Mouse (Mus musculus): ENCODE data around the gene Ccr10. TPM values are rescaled to one million over a fixed set of nuclear protein-coding genes. Genes with fewer than 3 reads are reported as not detected.

Gene Ccr10
- polyA plus RNA-seq, 1 experiment from 2014 or later: not detected

DNA sequence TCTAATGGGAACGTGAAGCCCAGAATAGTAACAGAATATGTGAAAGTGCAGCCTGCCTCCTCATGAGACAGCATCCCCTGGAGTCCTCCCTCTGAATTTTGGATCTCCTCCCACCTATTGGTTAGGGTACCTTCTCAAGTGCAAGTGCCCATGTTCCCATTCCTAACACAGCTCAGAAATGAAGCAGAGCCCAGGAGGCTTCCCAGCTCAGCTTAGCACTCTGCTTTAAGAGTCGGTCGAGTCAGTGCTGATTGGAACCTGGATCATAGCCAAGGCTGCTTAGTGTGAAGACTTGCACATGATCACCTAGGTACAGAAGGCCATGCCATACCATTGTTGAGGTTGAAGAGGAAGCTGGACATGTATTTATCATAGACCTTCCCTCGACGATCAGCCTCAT is 18.9 kb upstream of the Ccr10 start:
- Histone ChIP-seq H3K4me1 (peaks cover 26% of the 10 kb centered on the region), H3K27me3 (ENCODE audit: poor library complexity, severe bottlenecking) (no peaks in the 10 kb centered on the region), H3K36me3 (replicated peaks) (peaks cover 22% of the 10 kb centered on the region), H3K9me3 (no peaks in the 10 kb centered on the region), H3K27ac (no peak overlapping the region), H3K4me3 (no peak overlapping the region)
- WGBS: 91% methylated on average over 5 of the region's 5 CpGs
- DNase-seq (ENCODE audit: extremely low spot score, low spot score): no peak

DNA sequence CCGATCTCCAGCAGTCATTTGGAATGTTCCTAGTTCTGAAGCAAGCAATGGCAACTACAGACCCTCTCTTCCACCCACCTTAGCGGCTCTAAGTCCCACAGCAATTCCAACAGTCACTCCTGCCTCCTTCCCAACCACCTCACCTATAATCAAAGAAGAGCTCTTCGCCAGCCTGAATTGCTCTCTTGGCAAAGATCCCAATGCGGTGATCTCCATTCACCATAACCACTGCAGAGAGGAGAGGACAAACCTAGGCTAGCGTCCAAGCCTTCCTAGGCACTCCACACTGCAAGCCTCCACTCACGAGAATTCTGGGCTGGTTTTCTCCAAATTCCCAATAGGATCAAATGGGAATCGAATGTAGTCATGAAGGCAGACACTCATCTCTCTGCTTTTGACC is 17.8 kb upstream of the Ccr10 start:
- Histone ChIP-seq H3K27me3 (ENCODE audit: poor library complexity, severe bottlenecking) (no peaks in the 10 kb centered on the region), H3K36me3 (replicated peaks) (peaks cover 12% of the 10 kb centered on the region), H3K4me3 (no peak overlapping the region), H3K27ac (no peak overlapping the region), H3K4me1 (peaks cover 35% of the 10 kb centered on the region), H3K9me3 (no peaks in the 10 kb centered on the region)
- WGBS: 88% methylated on average over 7 of the region's 7 CpGs
- DNase-seq (ENCODE audit: extremely low spot score, low spot score): no peak

DNA sequence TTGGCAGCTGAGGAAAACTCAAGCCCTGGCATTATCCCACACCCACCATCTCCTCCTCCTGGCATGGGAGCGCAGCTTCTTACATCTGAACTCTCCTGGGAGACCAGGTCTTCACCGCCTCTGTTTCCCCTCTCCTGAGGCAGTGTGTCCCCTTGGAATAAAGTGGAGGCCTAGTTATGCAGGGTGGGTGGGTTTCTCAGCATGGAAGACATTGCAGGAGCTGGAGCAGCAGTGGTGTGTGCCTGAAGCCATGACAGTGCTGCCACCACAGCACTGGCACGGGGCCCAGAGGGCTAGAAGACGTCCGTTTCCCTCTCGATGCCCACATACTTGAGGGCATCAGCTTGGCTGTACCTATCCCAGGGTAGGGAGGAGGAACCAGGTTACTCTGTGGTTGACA is 17.4 kb upstream of the Ccr10 start:
- H3K27me3 ChIP-seq (ENCODE audit: poor library complexity, severe bottlenecking): no peaks in the 10 kb centered on the region
- H3K4me3 ChIP-seq: no peak overlapping the region
- 0 out of 2 replicates have a peak overlapping the region, but pooled peaks have one; percentile 80 for H3K27ac ChIP-seq
- H3K36me3 ChIP-seq (replicated peaks): peaks cover 12% of the 10 kb centered on the region
- DNase-seq (ENCODE audit: extremely low spot score, low spot score): no peak
- peaks cover 36% of the 10 kb centered on the region for H3K4me1 ChIP-seq
- no peaks in the 10 kb centered on the region for H3K9me3 ChIP-seq
- 94% methylated on average over 6 of the region's 6 CpGs for WGBS

DNA sequence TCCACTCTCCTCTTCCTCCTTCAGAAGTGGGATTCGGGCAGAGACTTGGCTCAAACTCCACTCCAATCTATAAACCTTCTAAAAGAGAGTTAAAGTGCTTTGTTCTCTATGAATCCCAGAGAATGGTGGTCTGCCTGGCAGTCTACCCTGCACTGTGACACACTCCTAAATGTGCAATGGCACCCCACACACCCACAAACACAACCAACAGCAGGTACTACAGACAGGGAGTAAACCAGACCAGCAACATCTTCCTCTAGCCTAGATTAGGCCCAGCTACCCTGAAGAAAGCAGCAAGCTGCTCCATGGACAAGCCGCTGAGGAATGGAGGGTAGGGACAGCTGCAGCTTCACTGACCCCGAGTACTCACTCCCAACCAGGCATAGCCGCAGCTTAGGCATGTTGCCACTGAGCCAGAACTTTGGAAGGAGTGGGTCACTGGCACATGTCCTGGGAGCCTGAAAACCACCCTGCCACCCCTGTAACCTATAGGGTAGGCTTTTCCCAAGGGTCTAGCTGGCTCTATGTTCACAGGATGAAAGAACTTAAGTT is 16.8 kb upstream of the Ccr10 start:
- H3K36me3 ChIP-seq (replicated peaks): peaks cover 11% of the 10 kb centered on the region
- peaks cover 36% of the 10 kb centered on the region for H3K4me1 ChIP-seq
- no peaks in the 10 kb centered on the region for H3K27me3 ChIP-seq (ENCODE audit: poor library complexity, severe bottlenecking)
- no peak for DNase-seq (ENCODE audit: extremely low spot score, low spot score)
- H3K9me3 ChIP-seq: no peaks in the 10 kb centered on the region
- no peak overlapping the region for H3K4me3 ChIP-seq
- 92% methylated on average over 4 of the region's 4 CpGs for WGBS
- H3K27ac ChIP-seq: 0 out of 2 replicates have a peak overlapping the region, but pooled peaks have one; percentile 80

DNA sequence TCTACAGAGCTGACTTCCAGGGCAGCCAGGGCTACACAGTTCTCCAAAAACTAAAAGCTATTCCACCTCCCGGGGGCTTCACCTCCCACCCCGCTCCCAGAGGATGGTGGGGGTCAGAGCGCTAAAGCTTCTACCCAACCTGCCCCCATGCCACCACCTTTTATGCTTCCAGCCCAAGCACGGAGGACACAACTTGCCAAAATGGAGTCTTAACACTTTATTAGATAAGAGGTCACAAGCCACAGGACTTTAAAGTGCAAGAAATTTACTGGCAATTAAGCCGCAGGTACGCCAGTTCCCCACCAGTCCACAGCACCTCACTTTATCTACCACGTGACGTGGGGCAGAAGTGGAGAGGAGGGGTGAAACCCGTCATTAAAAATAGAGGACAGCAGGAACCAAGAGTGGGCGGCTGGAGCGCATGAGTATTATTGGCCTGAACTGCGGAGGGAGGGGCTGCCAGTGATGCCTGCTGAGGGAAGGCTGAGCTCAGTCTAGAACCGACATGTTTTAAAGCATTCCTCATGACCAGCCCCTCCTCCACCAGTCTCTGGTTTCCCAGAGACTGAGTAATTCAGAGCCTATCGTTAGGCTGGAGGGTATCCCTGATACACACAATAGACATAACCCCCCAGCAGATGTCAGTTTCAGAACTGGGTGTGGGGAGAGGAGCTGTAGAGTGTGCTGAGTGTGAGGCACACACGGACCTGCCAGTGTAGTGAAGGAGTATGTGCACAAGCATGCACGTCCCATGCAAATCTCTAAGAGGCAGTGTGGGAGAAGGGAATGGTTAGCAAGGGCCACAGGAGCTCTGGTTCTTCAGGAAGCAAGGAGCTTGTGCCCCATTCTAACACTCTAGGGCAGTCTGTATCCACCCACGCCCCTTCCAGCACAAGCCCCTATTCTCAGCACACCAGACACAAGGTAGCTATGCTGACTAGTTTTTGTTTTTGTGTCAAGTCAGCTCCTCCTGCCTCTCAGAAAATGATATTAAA is 16.0 kb upstream of the Ccr10 start:
- no peak for DNase-seq (ENCODE audit: extremely low spot score, low spot score)
- H3K27ac ChIP-seq: peak overlapping the region; percentile 80

DNA sequence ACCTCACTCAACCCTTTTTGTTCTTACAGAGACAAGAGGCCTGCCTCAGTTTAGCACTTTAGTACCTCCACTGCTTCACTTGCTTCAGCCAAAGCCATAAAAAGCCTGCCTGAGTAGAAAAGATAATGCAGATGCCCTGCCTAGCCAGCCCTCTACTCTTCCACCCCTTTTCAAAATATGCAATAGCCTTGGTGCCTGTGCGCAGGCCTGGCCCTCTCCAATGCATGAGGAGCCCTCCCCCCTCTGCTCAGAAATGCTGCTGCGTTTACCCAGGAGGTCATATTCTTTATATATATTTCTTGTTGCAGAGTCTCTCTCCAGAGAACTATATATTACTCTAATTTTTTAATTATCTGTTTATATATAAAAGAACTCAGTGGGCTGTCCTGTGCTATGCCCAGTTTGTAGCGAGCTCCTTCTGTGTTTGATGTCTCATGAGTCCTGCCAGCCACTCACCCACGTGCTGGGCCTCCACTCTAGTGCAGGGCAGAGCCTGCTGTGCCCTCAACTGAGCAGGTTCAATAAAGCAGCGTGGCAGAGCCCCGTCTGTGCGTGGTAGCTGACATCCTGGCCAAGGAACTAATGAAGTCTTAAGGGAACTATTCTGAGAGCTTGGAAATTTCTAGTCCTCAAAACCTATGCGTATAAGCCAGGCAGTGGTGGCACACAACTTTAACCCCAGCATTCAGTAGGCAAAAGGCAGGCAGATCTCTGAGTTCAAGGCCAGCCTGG is 15.1 kb upstream of the Ccr10 start:
- H3K27me3 ChIP-seq (ENCODE audit: poor library complexity, severe bottlenecking): no peaks in the 10 kb centered on the region
- H3K4me1 ChIP-seq: peaks cover 36% of the 10 kb centered on the region
- no peak for DNase-seq (ENCODE audit: extremely low spot score, low spot score)
- H3K4me3 ChIP-seq: no peak overlapping the region
- H3K36me3 ChIP-seq (replicated peaks): 0 out of 2 replicates have a peak, but pooled peaks cover 6% of the 10 kb centered on the region
- peak overlapping the region; percentile 80 for H3K27ac ChIP-seq
- 66% methylated on average over 8 of the region's 8 CpGs for WGBS
- H3K9me3 ChIP-seq: no peaks in the 10 kb centered on the region

More for the DNA sequence above, 16.0 kb upstream of the Ccr10 start:
- H3K27me3 ChIP-seq (ENCODE audit: poor library complexity, severe bottlenecking): no peaks in the 10 kb centered on the region
- 58% methylated on average over 17 of the region's 17 CpGs for WGBS
- no peaks in the 10 kb centered on the region for H3K9me3 ChIP-seq
- H3K36me3 ChIP-seq (replicated peaks): 0 out of 2 replicates have a peak, but pooled peaks cover 6% of the 10 kb centered on the region
- H3K4me3 ChIP-seq: no peak overlapping the region
- H3K4me1 ChIP-seq: peaks cover 36% of the 10 kb centered on the region

DNA sequence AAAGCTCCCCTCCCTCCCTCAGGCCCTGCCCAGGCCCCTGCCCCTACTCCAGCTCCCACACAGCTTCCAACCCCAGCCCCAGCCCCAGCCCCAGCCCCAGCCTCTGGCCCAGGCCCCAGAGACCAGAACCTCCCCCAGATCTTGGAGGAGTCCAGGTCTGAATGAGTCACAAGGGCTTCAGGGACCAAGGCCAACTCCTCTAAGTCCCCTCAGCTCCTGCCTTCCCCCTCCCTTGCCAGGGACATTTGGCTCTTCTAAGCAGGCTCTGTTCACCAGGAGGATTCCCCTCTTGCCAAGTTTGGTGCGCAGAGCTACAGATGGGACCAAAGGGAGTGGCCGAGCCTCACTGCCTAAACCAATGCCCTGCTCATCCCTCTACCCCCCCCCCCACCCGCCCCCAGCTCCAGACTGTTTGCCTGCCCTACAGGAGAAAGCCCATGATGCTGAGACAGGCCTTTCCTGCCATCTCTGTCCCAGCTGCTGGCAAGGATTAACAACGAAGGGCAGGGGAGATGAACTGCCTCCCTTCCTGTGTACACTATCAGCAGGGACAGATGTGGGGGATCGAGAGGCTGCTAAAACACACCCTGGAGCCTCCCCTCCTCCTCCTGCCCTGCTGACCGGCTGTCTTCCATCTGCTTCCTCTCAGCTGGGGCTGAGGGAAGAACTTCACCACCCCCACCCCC is 14.4 kb upstream of the Ccr10 start:
- WGBS: 16% methylated on average over 6 of the region's 6 CpGs
- H3K36me3 ChIP-seq (replicated peaks): 0 out of 2 replicates have a peak, but pooled peaks cover 6% of the 10 kb centered on the region
- peaks cover 36% of the 10 kb centered on the region for H3K4me1 ChIP-seq
- DNase-seq (ENCODE audit: extremely low spot score, low spot score): no peak
- H3K27ac ChIP-seq: peak overlapping the region; percentile 80
- no peaks in the 10 kb centered on the region for H3K9me3 ChIP-seq
- no peak overlapping the region for H3K4me3 ChIP-seq
- H3K27me3 ChIP-seq (ENCODE audit: poor library complexity, severe bottlenecking): no peaks in the 10 kb centered on the region

DNA sequence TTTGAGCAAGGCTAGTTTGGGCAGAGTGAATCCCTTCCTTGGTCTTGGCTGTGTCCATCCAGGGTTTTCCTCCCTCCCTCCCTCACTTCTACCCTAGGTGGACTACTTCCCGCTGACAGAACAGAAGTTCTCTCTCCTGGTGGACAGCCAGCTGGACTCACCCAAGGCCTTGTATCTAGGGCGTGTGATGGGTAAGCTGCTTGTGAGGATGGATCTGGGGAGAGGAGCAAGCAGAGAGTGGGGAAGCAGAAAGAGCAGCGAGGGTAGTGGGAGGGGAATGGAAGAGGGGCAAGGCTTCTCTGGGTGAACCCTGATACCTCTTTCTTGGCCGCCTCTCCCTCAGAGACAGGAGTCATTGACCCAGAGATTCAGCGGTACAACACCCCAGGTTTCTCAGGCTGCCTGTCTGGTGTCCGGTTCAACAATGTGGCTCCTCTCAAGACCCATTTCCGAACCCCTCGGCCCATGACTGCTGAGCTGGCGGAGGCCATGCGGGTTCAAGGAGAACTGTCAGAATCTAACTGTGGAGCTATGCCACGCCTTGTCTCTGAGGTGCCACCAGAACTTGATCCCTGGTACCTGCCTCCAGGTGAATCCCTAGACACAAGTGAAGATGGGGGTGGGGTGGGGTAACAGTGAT is 13.0 kb upstream of the Ccr10 start:
- DNase-seq (ENCODE audit: extremely low spot score, low spot score): no peak
- H3K4me1 ChIP-seq: peaks cover 44% of the 10 kb centered on the region
- H3K27me3 ChIP-seq (ENCODE audit: poor library complexity, severe bottlenecking): peaks cover 4% of the 10 kb centered on the region; the same call in 1 of the 2 replicates
- no peak overlapping the region for H3K4me3 ChIP-seq
- 87% methylated on average over 11 of the region's 11 CpGs for WGBS
- 0 out of 2 replicates have a peak overlapping the region, but pooled peaks have one; percentile 53 for H3K27ac ChIP-seq
- 0 out of 2 replicates have a peak, but pooled peaks cover 6% of the 10 kb centered on the region for H3K36me3 ChIP-seq (replicated peaks)
- H3K9me3 ChIP-seq: no peaks in the 10 kb centered on the region

DNA sequence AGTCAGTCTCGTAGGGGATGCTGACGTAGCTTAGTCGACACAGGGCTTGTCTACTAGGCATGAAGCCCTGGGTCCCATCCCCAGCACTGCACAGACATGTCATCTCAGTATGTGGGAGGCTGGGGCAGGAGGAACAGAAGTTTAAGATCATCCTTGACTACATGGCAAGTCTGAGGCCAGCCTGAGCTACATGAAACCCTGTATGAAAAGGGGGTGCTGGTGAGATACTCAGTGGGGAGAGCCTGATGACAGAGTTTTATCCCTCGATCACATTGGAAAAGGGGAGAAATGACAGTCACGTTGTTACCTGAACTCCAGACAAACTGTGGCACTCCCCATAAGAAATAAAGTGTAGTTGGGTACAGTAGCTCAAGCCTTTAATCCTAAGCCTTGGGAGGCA is 12.3 kb upstream of the Ccr10 start:
- peaks cover 44% of the 10 kb centered on the region for H3K4me1 ChIP-seq

DNA sequence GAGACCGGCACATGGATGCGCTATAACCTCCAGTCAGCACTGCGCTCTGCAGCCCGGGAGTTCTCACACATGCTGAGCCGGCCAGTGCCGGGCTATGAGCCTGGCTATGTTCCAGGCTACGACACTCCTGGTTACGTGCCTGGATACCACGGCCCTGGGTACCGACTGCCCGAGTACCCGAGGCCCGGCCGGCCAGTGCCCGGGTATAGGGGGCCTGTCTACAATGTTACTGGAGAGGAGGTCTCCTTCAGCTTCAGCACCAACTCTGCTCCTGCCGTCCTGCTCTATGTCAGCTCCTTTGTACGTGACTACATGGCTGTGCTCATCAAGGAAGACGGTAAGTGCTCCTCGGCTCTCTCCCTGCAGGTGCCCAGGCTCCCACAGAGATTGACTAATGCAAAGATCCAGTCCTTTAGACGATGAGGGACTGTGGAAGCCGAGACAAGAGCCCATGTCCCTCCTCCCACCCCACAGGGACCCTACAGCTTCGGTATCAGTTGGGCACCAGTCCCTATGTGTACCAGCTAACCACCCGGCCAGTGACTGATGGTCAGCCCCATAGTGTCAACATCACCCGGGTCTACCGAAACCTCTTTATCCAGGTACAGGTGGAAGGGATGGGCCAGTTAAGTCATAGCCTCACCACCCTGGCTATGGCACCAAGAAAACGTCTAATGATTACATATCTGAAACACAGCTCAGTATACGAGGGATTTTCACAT is 11.4 kb upstream of the Ccr10 start:
- 0 out of 2 replicates have a peak overlapping the region, but pooled peaks have one; percentile 51 for H3K27ac ChIP-seq
- H3K4me1 ChIP-seq: peaks cover 43% of the 10 kb centered on the region
- no peak overlapping the region for H3K4me3 ChIP-seq
- no peak for DNase-seq (ENCODE audit: extremely low spot score, low spot score)
- H3K36me3 ChIP-seq (replicated peaks): no peaks in the 10 kb centered on the region
- peaks cover 19% of the 10 kb centered on the region for H3K27me3 ChIP-seq (ENCODE audit: poor library complexity, severe bottlenecking)
- H3K9me3 ChIP-seq: no peaks in the 10 kb centered on the region
- WGBS: 88% methylated on average over 27 of the region's 27 CpGs

More for the DNA sequence above, 12.3 kb upstream of the Ccr10 start:
- H3K4me3 ChIP-seq: no peak overlapping the region
- H3K36me3 ChIP-seq (replicated peaks): 0 out of 2 replicates have a peak, but pooled peaks cover 4% of the 10 kb centered on the region
- H3K9me3 ChIP-seq: no peaks in the 10 kb centered on the region
- 94% methylated on average over 5 of the region's 5 CpGs for WGBS
- peaks cover 11% of the 10 kb centered on the region; the same call in 1 of the 2 replicates for H3K27me3 ChIP-seq (ENCODE audit: poor library complexity, severe bottlenecking)
- H3K27ac ChIP-seq: no peak overlapping the region
- DNase-seq (ENCODE audit: extremely low spot score, low spot score): no peak

DNA sequence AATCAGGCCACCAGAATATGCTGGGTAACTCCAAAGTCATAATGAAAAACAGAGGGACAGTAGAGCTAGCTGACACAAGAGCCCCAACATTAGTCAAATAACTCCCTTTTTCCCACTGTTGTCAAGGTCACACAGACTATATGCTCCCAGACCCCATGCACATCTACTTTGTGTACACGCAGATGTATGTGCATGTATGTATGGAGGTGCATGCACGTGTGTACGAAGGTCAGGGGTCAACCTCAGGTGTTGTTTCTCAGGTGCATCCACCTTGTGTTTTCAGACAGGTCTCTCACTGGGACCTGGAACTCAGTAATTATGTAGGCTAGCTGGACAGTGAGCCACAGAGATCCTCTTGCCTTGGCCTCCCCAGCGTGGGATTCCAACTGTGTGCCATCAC is 10.2 kb upstream of the Ccr10 start:
- Histone ChIP-seq H3K4me3 (no peak overlapping the region), H3K9me3 (no peaks in the 10 kb centered on the region), H3K4me1 (peaks cover 34% of the 10 kb centered on the region), H3K36me3 (replicated peaks) (no peaks in the 10 kb centered on the region), H3K27me3 (ENCODE audit: poor library complexity, severe bottlenecking) (peaks cover 29% of the 10 kb centered on the region), H3K27ac (no peak overlapping the region)
- no peak for DNase-seq (ENCODE audit: extremely low spot score, low spot score)
- 89% methylated on average over 4 of the region's 4 CpGs for WGBS
